Mouse (Mus musculus) cerebellum, adult 18-20 months (tissue): ENCODE measurements at regions not wholly inside any gene's neighbourhood (a gene's known extent, or its start where the extent isn't known, plus 50 kb on each side); places are given as distances from the start of the nearest gene placed in this dataset.
"Not testable (repeated sequence)": the region's sequence is repeated elsewhere in the genome, so short reads cannot be mapped to it uniquely, and the experiment has no call there.

ENCODE experiments used
- DNase-seq, 2 experiments: peaks; one replicate each; pipeline ENCODE4 v3.0.0; 2021

DNA sequence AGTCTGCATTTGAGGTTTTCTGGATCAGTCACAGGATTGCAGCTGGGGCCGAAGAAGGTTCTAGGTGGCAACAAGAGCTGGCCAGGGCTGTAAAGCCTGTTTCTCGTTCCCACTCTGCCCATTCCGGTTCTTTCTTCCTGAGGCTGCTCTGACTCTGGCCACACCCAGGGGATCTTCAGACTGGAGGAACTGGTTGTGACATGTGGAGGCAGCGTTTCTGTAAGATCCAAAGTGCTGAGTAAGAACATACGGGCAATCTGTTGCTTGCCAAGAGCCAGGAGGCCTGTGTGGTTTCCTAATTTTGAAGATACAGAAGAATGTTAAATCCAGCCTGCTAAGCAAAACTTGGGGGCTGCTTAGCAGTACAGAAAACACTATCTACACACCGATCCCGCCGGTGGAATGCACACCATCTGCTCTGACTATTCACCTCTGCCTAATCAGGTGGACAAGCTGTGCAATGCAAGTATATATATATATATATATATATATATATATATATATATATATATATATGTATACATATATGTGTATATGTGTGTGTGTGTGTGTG lies 99.3 kb upstream of the Bmp2k start:
- DNase-seq: no peak

DNA sequence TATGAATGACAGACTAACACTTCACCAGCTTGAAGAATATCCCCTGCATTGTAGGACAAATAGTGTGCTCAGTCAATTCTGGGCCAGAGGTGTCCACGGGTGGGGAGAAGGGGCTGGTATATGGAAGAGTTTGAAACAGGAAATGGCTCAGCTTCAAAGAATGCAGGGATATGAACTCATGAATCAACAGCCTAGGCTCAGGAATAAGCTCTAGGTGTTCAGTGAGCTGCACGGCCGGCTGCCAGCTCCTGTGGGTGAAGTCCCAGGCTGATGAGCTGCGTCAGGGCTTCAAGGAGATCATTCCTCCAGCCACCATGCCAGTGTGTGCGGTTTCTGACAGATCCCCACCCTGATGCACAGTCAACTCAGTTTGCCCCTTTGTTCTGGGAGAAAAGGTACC lies 98.8 kb upstream of the Bmp2k start:
- no peak for DNase-seq

DNA sequence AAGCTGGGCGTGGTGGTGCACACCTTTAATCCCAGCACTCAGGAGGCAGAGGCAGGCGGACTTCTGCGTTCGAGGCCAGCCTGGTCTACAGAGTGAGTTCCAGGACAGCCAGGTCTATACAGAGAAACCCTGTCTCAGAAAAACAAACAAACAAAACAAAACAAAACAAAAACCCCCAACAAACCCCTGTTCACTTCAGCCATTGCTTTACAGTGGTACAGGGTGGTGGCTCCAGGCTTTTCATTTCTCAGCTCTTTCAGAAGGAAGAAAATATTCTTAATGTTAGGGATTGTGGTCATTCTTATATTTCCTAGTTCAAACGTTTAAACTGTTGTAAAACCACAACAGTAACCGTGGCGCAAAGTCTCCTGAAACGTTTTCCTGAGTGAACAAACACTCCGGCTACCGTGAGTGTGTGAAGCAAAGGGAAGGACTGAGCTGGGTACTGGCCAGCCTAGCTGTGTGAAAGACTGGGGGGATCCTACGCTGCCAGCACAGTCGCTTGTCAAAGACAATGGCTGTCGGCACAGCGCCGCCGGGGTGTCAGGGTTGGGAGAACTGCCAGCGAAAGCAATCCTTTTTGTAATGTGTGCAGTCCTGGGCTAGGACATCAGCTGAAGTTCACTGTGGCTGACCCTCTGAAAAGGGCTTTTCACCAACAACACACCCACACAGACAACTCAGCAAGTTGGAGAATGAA lies 91.8 kb upstream of the Bmp2k start:
- peak in 1 of 2 experiments; percentile 14 for DNase-seq

DNA sequence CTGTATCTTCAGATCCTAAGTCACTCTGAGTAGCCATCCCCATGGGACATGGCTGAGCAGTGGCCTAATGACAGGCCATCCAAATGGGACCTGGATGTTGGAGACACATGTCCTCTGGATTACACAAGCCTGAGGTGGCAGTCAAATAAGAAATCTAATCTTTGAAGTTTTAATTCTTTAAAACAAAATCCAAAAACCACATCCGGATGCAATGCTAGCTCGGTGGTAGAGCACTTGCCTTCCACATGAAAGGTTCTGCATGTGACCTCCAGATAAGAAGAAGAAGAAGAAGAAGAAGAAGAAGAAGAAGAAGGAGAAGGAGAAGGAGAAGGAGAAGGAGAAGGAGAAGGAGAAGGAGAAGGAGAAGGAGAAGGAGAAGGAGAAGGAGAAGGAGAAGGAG lies 89.1 kb upstream of the Bmp2k start:
- not testable (repeated sequence) for DNase-seq

DNA sequence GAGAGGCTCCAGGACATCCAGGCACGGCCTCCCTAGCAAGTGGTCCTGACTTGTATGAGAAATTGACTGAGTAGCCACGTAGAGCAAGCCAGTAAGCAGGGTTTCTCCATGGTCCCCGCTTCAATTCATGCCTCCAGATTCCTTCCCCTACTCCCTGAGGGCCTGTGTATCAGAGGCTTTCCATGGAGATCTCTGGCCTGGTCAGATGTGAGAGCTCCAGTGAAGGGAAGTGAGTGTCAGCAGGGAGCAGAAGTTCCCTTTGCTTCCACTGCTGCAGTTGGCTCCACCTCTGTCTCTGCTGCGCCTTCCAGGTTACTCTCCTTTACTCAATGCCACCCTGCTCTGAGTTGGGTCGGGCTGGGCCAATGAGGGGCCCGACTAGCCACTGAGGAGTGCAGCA lies 88.3 kb upstream of the Bmp2k start:
- DNase-seq: no peak

DNA sequence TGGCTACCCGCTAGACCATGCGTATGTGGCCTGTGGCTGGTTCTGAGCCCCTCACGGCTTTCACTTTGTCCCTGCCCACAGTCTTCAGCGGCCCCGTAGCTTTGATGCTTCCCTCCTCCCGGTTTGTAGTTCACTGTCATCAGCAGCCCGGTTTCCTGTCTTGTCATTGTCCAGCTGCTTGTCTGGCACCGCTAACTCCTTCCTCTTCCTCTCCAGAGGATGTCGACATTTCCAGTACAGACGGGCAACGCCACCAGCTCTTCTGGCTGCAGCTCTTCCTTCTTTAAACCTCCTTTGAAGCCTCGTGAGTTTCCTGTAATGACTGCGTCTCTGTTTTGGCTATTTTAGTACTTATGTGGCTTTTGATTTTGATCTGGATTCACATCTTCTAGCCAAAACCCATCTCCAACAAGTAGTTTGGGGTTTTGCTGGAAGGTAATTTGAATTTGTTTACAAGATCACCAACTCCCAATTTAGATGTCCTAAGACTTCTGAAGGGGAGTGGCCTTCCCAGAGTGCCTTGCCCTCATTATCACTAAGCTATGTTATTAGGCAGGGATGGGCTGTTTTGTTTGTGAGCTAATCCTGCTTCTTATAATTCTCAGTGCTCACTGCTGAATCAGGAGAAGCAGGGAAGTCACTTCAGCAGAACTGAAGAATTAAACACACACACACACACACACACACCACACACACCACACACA lies 85.8 kb upstream of the Bmp2k start:
- DNase-seq: no peak

DNA sequence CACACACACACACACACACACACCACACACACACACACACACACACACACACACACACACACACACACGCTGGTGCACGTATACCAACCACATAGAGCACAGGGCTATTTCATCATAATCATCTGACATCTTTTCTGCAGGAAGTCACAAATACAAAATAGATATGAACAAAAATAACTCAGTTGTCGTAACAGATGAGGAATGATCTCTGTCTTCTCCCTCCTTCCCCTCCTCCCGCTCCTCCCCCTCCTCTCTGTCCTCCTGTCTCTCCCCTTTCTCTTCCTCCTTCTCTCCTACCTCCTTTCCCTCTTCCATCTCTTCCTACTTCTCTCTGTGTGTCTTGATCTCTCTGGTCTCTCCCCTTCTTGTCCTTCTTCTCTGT lies 85.2 kb upstream of the Bmp2k start:
- DNase-seq: no peak

DNA sequence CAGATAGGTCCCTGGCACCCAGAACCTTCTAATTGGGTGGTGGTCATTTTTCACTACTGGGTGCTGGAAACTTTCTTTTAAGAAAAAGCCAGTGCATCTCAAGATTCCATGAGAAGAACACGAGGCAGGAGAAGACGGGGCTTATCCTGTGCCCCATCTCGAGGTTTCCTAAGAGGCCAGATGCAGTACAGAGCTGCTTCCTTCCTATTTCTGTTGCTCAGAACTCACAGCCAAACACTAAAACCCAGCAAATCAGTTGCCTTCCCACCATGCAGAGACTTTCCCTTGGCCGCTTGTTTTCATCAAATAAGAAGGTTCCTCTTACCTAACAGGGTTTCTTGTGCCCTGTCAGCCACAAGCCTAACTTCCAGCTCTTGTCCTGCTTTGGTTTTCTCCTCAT lies 84.7 kb upstream of the Bmp2k start:
- no peak for DNase-seq

DNA sequence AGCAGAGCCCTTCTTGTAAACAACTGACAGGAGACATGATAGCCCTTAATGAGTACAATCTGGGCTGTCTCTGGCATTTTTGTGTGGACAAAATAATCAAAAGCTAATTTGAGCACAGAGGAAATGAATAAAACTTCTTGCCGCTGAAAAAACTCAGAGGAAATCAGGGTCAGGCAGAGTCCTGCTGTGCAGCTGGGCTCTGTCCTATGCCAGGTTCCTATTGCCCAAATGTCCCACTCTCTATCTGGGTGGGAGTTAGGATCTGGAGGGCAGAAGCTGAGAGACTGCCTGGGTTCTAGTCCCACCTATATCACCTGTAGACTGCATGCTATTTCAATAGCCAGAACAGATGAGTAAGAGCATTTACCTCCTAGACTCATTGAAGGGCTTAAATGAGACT lies 83.8 kb upstream of the Bmp2k start:
- no peak for DNase-seq

DNA sequence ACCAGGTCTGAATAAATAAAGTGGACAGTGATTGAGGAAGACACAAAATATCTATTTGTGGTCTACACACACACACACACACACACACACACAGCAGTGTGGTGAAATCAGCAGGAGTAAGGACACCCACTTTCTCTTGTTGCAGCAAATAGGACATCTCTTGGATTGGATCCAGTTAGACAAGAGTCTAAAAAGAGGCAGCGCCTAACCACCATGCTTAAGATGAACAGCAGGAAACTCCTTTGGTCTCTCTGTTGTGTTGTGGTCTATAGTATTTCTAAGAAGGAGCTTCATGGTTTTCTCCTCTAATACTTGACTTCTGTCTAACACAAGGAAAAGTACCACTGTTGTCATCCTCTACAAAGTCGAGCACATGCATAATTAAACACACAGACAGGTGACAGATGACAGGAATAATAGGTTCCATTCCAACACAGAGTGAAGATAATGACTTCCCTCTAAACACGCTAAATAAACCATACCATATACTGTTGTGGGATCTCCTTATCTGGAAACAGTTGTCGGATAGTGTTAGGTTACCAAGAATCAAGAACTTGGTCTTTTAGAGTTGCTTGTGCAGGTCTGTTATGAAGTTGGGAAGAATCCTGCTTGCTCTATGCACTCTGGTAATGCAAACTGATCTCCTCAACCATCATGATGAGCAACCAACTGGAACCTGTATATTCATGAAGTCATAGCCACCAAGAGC lies 82.6 kb upstream of the Bmp2k start:
- DNase-seq: no peak

DNA sequence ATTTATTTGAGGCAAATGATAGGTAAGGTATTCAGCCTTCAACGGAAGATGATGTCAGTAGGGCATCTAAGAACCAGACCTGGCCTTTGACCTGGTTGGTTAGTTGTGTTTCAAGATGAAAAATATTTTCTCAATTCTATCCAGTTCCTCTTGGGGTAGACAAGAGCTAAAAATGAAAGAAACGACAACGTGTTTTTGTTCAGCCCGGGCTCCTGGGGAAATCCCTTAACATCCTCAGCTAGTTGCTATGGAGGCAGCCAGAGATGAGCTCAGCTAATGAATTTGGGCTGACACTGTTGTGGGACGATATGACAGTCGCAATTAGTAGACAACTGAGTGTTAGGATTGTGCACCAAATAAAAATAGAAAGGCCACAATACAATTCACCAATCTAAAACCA lies 80.6 kb upstream of the Bmp2k start:
- DNase-seq: no peak

DNA sequence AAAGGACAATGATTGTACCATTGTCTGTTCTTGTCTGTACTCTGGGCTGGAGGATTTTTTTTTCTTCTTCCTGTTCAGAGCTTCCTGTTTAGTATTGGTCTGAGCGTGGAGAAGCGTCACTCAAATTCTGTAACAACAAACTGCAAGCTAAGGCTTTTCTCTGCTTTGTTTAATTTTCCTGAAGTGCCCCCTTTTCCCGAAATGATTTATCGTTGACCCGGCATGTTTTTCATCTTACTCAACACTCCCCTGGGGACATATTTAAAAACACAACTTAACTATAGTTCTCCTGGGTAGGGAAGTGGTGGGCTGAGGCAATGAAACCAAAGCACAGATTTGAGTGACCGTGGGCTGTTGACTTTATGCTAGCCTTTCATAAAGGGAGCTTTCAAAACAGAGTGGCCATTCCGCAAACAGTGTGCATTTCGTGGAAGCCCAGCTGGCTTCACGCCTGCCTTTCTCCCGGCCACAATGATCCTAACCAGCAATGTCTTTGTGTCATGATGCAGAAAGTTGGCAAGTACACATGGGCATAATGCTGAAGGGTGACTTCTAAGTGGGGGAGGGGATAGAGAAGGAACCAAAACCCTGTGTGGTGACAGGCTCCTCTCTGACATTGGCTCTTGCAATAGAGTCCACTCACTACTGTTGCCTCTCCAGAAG lies 79.8 kb upstream of the Bmp2k start:
- DNase-seq: no peak

DNA sequence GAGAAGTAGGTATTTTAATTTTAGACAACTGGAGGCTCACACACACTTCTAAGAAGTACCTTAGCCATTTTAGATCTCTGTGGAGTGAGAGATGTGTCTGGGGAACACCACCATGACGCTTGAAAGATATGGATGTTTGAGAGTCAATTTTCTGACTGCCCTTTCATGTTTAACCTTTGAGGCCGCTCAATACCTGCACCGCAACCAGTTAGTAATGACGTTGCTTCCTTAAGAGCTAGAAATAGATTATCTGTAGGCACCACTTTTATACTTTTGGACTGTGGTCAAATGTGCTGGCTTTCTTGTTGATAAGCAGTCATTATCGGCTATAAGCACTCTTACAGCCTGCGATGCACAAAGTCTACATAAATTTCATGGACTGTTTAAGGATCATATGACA lies 78.3 kb upstream of the Bmp2k start:
- no peak for DNase-seq

DNA sequence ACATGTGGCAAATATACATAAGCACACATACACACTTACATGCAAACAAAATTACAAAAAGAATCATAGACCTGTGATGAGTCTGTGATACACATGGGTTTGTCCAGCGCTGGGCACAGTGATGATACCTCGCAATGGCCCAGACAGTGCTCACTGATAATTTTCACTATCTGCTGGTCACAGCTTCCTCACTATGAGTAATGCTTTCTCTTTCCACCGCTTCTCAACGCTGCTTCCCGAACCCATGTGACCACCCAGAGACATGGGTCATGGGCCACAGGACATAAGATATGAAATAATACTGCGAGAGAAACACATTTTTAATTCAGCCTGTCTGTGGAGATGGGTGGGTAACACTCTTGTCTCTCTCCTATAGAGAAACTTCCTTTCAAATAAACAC lies 76.5 kb upstream of the Bmp2k start:
- no peak for DNase-seq

DNA sequence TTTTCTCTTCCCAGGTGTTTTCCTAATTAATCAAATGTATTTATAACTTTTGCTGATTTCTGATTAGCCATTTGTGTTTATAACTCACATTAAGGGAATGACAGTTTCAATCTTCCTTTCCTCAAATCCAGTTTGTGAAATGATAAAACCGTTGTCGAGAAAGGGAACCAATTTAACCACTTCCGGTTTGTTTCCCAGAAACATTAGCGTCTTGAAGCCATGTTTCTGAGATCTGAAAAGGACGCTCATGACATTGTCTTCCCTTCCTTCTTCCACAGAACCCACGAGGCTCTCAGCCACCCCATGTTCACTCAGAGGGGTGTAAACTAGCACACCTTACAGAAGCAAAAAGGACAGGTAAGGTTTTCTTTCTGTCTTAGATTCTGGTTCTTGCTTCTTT lies 76.0 kb upstream of the Bmp2k start:
- DNase-seq: no peak

DNA sequence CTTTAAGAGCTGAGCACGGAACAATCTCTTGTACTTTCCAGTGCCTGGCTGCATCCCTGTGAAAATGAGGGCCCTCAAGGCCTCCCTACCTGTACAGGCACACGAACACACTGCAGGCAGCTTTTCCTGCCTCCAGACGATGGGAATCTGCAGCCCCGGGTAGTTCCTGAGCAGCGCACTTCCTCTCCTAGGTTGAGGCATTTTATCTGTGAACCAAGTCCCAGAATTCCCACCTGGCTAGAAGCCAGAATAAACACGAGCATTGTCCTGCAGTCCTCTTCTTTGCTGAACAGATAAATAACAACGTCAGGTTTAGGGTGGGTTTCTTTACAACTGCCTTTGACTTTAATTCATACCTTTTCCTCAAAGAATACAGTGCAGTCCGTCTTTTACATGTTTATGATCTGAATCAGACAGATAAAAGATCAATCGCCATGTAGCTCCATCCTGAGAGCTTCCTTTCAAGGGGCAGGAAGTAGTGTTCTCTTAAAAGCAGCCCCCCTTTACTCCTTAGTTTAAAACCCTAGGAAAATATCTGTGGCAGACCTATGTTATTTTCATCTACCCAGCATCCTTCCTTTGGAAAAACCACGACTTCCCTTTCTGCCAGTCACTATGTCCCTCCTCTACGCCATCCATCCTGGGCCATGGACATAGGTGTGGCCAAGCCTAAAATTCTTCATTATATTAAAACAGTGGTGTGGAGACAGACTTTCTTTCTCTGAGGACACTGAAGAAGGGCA lies 75.3 kb upstream of the Bmp2k start:
- DNase-seq: no peak

DNA sequence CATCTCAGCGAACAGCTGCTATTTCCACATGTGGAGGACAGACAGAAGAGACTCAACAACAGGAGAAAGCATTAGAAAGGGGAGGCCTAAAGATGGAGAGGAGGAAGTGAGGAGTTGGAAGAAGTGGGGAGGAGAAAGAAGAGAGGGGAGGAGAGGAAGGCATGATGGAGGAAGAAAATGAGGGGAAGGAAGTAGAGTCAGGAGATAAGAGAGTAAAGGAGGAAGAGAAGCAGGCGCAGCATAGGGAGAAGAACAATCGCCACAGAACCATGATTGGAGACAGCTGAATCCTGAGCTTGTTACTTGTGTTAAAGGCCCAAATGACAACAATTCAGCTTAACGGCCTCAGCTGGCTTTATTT lies 74.8 kb upstream of the Bmp2k start:
- DNase-seq: no peak

DNA sequence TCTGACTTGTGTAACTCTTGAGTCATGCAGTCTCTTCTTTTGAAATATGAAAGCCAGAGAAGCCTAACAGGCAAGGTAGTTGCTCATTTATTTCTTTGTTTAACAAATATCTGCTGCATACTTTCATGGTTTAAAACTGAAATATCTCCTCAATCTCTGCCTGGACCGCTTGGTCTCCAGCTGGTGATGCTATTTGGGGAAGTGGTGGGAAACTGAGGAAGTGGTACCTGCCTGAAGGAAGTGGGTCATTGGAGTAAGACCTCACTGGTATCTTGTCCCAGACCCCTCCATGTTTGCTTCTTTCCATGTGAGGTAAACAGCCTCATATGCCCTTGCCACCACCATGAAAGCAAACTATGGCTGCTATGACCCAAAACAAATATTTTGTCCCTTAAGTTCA lies 74.0 kb upstream of the Bmp2k start:
- no peak for DNase-seq

DNA sequence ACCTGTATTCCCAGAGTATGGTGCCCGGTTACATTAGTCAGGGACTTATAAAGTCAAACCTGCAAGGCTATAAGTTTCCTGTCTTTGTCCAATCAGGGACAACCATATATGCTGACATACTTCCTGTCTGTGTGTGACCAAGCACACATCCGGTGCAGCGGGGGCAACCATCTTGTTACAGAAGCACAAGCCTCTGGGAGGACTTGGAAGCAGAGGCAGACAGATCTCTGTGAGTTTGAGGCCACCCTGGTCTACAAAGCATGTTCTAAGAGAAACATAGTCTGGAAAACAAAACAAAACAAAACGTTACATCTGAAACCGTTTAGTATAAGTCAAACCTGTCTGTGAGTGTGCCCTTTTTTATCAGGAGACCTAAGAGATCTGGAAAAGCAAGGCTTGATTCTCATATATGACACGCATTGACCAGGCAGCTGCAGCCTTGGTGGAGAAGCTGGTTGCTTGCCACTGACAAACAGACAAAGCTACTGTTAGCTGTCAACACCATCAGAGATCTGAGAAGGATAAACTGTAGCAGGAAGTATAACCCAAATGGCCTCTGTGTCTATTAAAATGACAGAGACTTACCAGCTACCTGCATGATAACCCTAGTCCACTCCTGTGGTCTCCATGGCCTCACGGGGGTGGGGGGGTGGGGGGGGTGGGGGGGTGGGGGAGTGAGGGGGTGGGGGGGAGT lies 72.6 kb upstream of the Bmp2k start:
- no peak for DNase-seq

DNA sequence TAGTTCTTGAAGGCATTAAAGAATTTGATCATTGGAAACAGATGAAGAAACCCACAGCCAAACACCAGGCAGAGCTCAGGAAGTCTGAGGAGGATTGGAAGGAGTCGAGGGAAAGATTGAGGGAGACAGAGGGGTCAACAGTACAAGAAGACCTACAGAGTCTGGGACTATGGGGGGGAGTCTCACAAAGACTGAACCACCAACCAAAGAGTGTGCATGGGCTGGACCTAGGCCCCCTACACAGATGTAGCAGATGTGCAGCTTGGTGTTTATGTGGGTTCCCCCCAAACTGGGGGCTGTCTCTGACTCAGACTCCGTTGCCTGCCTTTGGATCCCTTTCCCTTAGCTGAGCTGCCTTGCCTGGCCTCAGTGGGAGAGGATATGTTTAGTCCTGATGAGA lies 71.5 kb upstream of the Bmp2k start:
- DNase-seq: no peak

DNA sequence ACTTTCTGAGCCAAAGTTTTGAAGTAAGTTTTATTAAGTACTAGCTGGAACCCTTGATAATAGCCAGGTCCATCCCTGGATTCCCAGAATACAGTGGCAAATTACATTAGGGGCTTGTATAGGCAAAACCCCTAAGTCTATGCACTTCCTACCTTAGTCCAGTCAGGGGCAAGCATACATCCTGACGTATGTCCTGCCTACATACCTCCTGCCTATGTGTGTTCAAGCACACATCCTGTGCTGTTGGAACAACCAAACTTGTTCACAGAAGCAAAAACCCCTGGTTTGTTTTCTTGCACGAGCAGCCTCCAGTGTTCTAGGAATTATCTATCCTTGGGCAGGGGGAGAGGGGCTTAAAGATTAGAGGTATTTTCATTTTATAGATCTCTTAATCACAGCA lies 66.4 kb upstream of the Bmp2k start:
- no peak for DNase-seq

DNA sequence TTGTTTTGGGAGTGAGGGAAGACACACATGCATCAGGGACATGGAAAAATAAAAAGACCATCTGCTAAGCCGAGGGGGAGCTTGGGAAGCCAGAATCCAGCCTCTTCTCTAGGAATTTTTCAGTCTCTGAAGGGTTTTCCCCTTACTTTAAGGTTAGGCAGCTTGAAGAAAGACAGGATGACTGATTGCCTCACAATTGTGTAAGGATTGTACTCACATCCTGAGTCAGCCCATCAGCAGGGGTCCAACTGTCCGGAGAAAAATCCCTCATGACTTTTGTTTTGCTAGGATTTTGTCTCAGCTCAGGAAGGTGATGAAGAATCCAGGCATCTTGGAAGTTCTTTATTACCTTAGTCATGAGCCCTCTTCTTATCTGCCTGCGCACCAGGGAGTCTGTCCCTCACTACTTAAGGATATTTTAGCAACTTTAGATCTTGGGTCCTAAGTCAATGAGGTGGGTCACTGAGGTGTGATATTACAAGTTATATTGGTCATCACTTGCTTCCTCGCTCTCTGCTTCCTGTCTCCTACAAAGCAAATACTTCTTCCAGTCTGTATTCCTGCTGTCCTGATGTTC lies 65.8 kb upstream of the Bmp2k start:
- DNase-seq: no peak
